Mouse (Mus musculus): ENCODE results near the gene Zfp106. TPM values are rescaled to one million over a fixed set of nuclear protein-coding genes. Genes with fewer than 3 reads are reported as not detected.
A peak's percentile ranks its signal among the peaks of the same experiment; 100 is the strongest.
"Not testable (repeated sequence)": the region's sequence is repeated elsewhere in the genome, so short reads cannot be mapped to it uniquely, and the experiment has no call there.

Zfp106 gene
- polyA plus RNA-seq, 1 experiment from 2014 or later: 22.7 TPM

DNA sequence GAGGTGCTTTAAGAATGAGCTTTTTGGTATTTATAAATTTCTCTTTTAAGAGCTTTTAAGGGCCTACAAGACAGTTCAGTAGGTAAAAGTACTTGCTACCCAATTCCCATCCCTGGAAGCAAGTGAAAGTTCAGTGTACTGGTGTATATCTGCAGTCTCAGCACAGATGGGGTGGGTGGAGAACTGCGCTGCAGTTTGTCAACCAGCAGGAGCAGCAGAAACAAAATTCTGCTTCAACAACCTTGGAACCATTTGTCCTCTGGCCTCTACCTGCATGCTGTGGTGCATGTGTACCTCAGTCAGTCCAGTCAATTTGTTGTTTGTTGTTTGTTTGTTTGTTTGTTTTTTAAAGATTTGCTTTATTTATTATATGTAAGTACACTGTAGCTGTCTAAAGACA, 28.6 kb upstream of the Zfp106 start:
- Histone ChIP-seq H3K27me3 (ENCODE audit: control insufficient read depth, insufficient read depth, low read length) (no peaks in the 10 kb centered on the region), H3K9me3 (ENCODE audit: control insufficient read depth, low read length) (no peaks in the 10 kb centered on the region), H3K27ac (replicated peaks) (no peak overlapping the region), H3K4me2 (replicated peaks; ENCODE audit: low read depth) (no peak overlapping the region), H3K36me3 (ENCODE audit: control insufficient read depth, insufficient read depth, low read length) (peaks cover 4% of the 10 kb centered on the region), H3K4me1 (replicated peaks; ENCODE audit: control insufficient read depth, insufficient read depth) (no peaks in the 10 kb centered on the region), H3K4me3 (ENCODE audit: low read depth, low read length) (no peak overlapping the region), H3K9ac (ENCODE audit: low read length) (no peak overlapping the region)
- ATAC-seq (ENCODE audit: low FRiP score, low TSS enrichment): no peak
- no peak for DNase-seq (ENCODE audit: low spot score)
- TF ChIP-seq CTCF (IDR thresholded peaks at IDR 0.05; ENCODE audit: low read depth): no peak
- TF ChIP-seq EP300 (optimal IDR thresholded peaks at IDR 0.05): no peak
- 90% methylated on average over 1 of the region's 1 CpGs for WGBS

DNA sequence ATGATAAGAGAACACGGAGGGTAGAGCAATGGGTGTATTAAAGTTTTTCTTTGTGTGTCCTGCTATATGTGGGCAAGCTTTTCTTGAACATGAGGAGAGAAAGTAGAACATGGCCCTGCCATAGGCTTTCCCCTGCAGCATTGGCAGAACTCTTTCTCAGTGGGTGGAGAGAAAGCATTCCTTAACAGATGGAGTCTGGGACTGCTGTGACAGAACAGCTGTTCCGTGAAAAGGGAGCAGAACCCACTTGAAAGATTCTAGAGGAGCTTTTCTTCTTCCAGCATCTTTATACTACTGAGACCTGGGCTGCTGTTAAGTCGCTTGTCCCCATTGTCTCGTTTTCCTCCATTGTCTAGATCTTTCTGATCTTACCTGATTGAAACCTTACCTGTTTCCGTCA, 26.1 kb upstream of the Zfp106 start:
- WGBS: 81% methylated on average over 5 of the region's 5 CpGs
- DNase-seq (ENCODE audit: low spot score) (no peak), ATAC-seq (ENCODE audit: low FRiP score, low TSS enrichment) (no peak)
- Histone ChIP-seq H3K9ac (ENCODE audit: low read length) (no peak overlapping the region), H3K27ac (replicated peaks) (no peak overlapping the region), H3K27me3 (ENCODE audit: control insufficient read depth, insufficient read depth, low read length) (no peaks in the 10 kb centered on the region), H3K9me3 (ENCODE audit: control insufficient read depth, low read length) (no peaks in the 10 kb centered on the region), H3K4me3 (ENCODE audit: low read depth, low read length) (no peak overlapping the region), H3K4me1 (replicated peaks; ENCODE audit: control insufficient read depth, insufficient read depth) (no peaks in the 10 kb centered on the region), H3K4me2 (replicated peaks; ENCODE audit: low read depth) (no peak overlapping the region), H3K36me3 (ENCODE audit: control insufficient read depth, insufficient read depth, low read length) (peaks cover 14% of the 10 kb centered on the region)
- TF ChIP-seq EP300 (optimal IDR thresholded peaks at IDR 0.05) (no peak), CTCF (IDR thresholded peaks at IDR 0.05; ENCODE audit: low read depth) (no peak)

DNA sequence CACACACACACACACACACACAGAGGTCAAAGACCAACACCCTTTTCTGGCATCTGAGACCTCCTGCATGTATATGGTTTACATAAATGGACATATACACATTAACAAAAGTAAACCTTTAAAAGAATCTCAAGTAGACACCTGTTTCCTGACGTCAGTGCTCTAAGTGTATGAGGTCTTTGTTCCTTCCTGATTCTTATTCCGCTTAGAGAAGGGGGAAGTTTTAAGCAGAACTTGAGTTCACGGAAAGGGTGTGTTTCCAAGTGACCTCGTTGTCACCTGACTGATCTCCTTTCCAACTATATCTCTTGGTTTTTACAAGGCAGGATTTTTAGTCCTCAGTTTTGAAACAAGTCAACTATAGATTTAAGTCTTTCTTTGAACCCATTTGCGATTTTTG, 14.6 kb upstream of the Zfp106 start:
- no peak overlapping the region for H3K4me3 ChIP-seq (ENCODE audit: low read depth, low read length)
- H3K9ac ChIP-seq (ENCODE audit: low read length): no peak overlapping the region
- DNase-seq (ENCODE audit: low spot score) (no peak), ATAC-seq (ENCODE audit: low FRiP score, low TSS enrichment) (peak; percentile 73; the same call in 1 of the 2 replicates)
- H3K27me3 ChIP-seq (ENCODE audit: control insufficient read depth, insufficient read depth, low read length): no peaks in the 10 kb centered on the region
- WGBS: 50% methylated on average over 5 of the region's 5 CpGs
- no peaks in the 10 kb centered on the region for H3K9me3 ChIP-seq (ENCODE audit: control insufficient read depth, low read length)
- no peak overlapping the region for H3K4me2 ChIP-seq (replicated peaks; ENCODE audit: low read depth)
- TF ChIP-seq CTCF (IDR thresholded peaks at IDR 0.05; ENCODE audit: low read depth) (no peak), EP300 (optimal IDR thresholded peaks at IDR 0.05) (no peak)
- no peak overlapping the region for H3K27ac ChIP-seq (replicated peaks)
- H3K36me3 ChIP-seq (ENCODE audit: control insufficient read depth, insufficient read depth, low read length): no peaks in the 10 kb centered on the region
- H3K4me1 ChIP-seq (replicated peaks; ENCODE audit: control insufficient read depth, insufficient read depth): no peaks in the 10 kb centered on the region

DNA sequence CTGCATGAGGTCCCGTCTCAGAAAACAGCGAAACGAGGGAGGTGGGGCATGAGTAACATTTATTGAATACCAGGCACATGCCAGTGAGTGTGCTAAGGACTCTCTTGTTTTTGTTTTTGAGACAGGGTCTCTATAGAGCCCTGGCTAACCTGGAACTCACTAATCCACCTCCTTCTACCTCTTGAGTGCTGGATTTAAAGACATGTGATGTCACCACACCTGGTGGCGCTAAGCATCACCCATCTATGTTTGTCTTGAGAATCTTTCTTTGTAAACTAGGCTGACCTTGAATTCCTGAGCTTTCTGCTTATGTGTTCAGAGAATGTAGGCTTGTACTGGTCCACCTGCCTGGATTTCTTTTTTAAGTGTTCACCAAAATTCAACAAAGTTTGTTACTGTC, 14.2 kb upstream of the Zfp106 start:
- Histone ChIP-seq H3K9me3 (ENCODE audit: control insufficient read depth, low read length) (no peaks in the 10 kb centered on the region), H3K4me3 (ENCODE audit: low read depth, low read length) (no peak overlapping the region), H3K9ac (ENCODE audit: low read length) (no peak overlapping the region), H3K27me3 (ENCODE audit: control insufficient read depth, insufficient read depth, low read length) (no peaks in the 10 kb centered on the region), H3K4me1 (replicated peaks; ENCODE audit: control insufficient read depth, insufficient read depth) (no peaks in the 10 kb centered on the region), H3K27ac (replicated peaks) (no peak overlapping the region), H3K36me3 (ENCODE audit: control insufficient read depth, insufficient read depth, low read length) (no peaks in the 10 kb centered on the region), H3K4me2 (replicated peaks; ENCODE audit: low read depth) (no peak overlapping the region)
- DNase-seq (ENCODE audit: low spot score): no peak
- WGBS: 55% methylated on average over 4 of the region's 4 CpGs
- TF ChIP-seq EP300 (optimal IDR thresholded peaks at IDR 0.05) (no peak), CTCF (IDR thresholded peaks at IDR 0.05; ENCODE audit: low read depth) (no peak)
- no peak for ATAC-seq (ENCODE audit: low FRiP score, low TSS enrichment)

DNA sequence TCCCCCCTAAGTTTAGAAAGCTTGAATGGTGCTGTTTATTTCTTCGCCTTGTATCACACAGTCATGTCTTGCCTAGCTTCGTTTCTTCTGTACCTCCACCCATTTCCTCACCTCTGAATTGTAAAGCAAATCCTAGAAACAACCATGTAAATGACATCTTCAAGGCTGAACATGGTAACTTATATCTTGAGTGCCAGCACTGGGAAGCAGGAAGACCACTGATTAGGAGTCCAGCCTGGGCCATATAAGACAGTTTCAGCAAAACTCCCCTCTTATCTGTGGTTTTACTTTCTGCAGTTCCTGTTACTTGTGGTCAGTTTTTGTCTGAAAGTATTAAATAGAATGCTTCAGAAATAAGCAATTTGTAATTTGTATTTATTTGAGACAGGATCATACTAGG, 12.3 kb upstream of the Zfp106 start:
- no peaks in the 10 kb centered on the region for H3K4me1 ChIP-seq (replicated peaks; ENCODE audit: control insufficient read depth, insufficient read depth)
- H3K27ac ChIP-seq (replicated peaks): no peak overlapping the region
- H3K4me2 ChIP-seq (replicated peaks; ENCODE audit: low read depth): no peak overlapping the region
- WGBS: 83% methylated on average over 2 of the region's 2 CpGs
- no peak overlapping the region for H3K4me3 ChIP-seq (ENCODE audit: low read depth, low read length)
- no peak for DNase-seq (ENCODE audit: low spot score)
- no peaks in the 10 kb centered on the region for H3K9me3 ChIP-seq (ENCODE audit: control insufficient read depth, low read length)
- H3K36me3 ChIP-seq (ENCODE audit: control insufficient read depth, insufficient read depth, low read length): no peaks in the 10 kb centered on the region
- no peak overlapping the region for H3K9ac ChIP-seq (ENCODE audit: low read length)
- no peaks in the 10 kb centered on the region for H3K27me3 ChIP-seq (ENCODE audit: control insufficient read depth, insufficient read depth, low read length)
- ATAC-seq (ENCODE audit: low FRiP score, low TSS enrichment): no peak
- TF ChIP-seq EP300 (optimal IDR thresholded peaks at IDR 0.05) (no peak), CTCF (IDR thresholded peaks at IDR 0.05; ENCODE audit: low read depth) (no peak)

DNA sequence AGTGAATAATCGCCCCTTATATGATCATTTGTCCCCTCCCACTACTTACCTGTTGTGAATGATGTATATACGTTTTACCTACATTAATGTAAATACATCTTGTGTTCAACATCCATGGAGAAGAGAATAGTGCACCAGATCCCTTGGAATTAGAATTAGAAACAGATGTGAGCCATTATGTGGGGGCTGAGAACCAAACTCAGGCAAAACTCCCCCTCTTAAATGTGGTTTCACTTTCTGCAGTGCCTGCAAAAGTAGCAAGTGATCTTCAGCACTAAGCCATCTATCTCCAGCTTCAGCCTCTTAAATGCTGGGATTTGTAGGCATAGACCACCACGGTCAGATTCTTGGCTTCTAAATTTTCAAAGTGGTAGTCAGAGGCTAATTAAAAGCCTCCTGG, 11.5 kb upstream of the Zfp106 start:
- Histone ChIP-seq H3K4me2 (replicated peaks; ENCODE audit: low read depth) (no peak overlapping the region), H3K27me3 (ENCODE audit: control insufficient read depth, insufficient read depth, low read length) (no peaks in the 10 kb centered on the region), H3K9me3 (ENCODE audit: control insufficient read depth, low read length) (no peaks in the 10 kb centered on the region), H3K4me1 (replicated peaks; ENCODE audit: control insufficient read depth, insufficient read depth) (no peaks in the 10 kb centered on the region), H3K27ac (replicated peaks) (no peak overlapping the region), H3K4me3 (ENCODE audit: low read depth, low read length) (no peak overlapping the region), H3K9ac (ENCODE audit: low read length) (no peak overlapping the region), H3K36me3 (ENCODE audit: control insufficient read depth, insufficient read depth, low read length) (no peaks in the 10 kb centered on the region)
- 84% methylated on average over 3 of the region's 3 CpGs for WGBS
- no peak for TF ChIP-seq EP300 (optimal IDR thresholded peaks at IDR 0.05)
- no peak for TF ChIP-seq CTCF (IDR thresholded peaks at IDR 0.05; ENCODE audit: low read depth)
- no peak for ATAC-seq (ENCODE audit: low FRiP score, low TSS enrichment)
- no peak for DNase-seq (ENCODE audit: low spot score)

DNA sequence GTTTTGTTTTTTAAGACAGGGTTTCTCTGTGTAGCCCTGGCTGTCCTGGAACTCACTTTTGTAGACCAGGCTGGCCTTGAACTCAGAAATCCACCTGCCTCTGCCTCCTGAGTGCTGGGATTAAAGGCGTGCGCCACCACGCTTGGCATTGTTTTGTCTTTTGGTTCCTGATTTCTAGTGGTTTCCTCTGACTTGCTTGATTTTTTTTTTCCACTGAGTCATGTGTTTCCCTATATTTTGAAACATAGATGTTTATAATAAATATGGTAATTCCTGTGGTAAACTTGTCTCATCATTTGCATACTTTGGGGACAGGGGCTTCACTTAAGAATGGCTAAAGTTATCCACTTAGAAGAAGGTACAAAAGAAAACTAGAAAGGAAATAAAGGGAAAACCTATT, 8.5 kb upstream of the Zfp106 start:
- DNase-seq (ENCODE audit: low spot score); ATAC-seq (ENCODE audit: low FRiP score, low TSS enrichment); H3K4me2 ChIP-seq (replicated peaks; ENCODE audit: low read depth); H3K4me3 ChIP-seq (ENCODE audit: low read depth, low read length); H3K36me3 ChIP-seq (ENCODE audit: control insufficient read depth, insufficient read depth, low read length); H3K27me3 ChIP-seq (ENCODE audit: control insufficient read depth, insufficient read depth, low read length); H3K9me3 ChIP-seq (ENCODE audit: control insufficient read depth, low read length); H3K4me1 ChIP-seq (replicated peaks; ENCODE audit: control insufficient read depth, insufficient read depth); H3K27ac ChIP-seq (replicated peaks); H3K9ac ChIP-seq (ENCODE audit: low read length): not testable (repeated sequence)
- 90% methylated on average over 3 of the region's 3 CpGs for WGBS

Measured in stomach, postnatal 0 days (tissue).